Mouse (Mus musculus): ENCODE data around the gene 1700020D05Rik. TPM values are rescaled to one million over a fixed set of nuclear protein-coding genes. Genes with fewer than 3 reads are reported as not detected.

The 1700020D05Rik gene
- polyA plus RNA-seq, 1 experiment from 2014 or later: not detected

DNA sequence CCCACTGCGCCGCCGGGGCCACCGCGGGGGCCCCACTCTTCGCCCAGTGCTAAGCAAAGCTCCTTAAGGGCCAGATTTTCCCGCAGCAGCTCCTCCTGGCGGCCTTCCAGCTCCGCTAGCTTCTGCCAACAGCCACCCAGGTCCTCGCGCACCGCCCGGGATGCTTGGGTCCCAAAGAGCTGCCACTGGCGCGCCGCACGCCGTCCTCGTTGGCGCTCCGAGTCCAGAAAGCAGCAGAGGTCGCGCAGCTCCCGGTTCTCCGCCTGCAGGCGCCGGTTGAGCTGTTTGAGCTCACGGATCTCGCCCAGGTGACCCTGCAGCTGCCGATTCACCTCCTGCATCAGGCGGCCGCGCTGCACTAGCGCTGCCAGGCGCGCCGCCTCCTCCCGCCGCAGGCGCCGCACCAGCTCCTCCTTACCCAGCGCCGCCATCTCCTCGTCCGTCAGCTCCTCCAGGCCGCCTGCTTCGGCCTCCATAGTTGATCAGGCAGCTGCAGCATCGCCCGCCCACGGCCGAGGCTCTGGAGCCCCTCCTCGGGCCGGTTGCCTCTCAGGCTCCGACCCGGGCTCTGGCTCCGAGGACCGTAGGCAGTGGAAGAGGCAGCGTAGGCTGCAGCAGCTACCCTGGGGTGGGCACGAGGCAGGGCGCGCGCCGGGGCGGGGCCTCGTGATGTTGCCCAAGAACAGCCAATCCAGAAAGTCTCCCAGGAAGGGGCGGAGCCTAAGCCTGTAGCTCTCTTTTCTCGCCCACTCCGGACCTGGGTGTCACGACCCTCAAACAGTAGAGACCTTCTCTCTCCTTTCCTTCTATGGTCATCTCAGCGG, 46.5 kb downstream of the 1700020D05Rik start:
- H3K9me3 ChIP-seq (ENCODE audit: control insufficient read depth, low read length): no peaks in the 10 kb centered on the region
- no peaks in the 10 kb centered on the region for H3K27me3 ChIP-seq (ENCODE audit: control insufficient read depth, insufficient read depth, low read length)
- H3K9ac ChIP-seq (ENCODE audit: low read length): peak overlapping the region; percentile 91
- ATAC-seq (ENCODE audit: low FRiP score, low TSS enrichment) (peak; percentile 86), DNase-seq (ENCODE audit: low spot score) (peak; percentile 94)
- TF ChIP-seq EP300 (optimal IDR thresholded peaks at IDR 0.05) (no peak), CTCF (IDR thresholded peaks at IDR 0.05; ENCODE audit: low read depth) (peak; percentile 18; the same call in 1 of the 2 replicates)
- peak overlapping the region; percentile 91 for H3K4me2 ChIP-seq (replicated peaks; ENCODE audit: low read depth)
- H3K36me3 ChIP-seq (ENCODE audit: control insufficient read depth, insufficient read depth, low read length): peaks cover 5% of the 10 kb centered on the region
- H3K4me1 ChIP-seq (replicated peaks; ENCODE audit: control insufficient read depth, insufficient read depth): peaks cover 2% of the 10 kb centered on the region; the same call in 1 of the 2 replicates
- H3K4me3 ChIP-seq (ENCODE audit: low read depth, low read length): peak overlapping the region; percentile 82
- H3K27ac ChIP-seq (replicated peaks): peak overlapping the region; percentile 98
- under 1% methylated on average over 69 of the region's 70 CpGs for WGBS

DNA sequence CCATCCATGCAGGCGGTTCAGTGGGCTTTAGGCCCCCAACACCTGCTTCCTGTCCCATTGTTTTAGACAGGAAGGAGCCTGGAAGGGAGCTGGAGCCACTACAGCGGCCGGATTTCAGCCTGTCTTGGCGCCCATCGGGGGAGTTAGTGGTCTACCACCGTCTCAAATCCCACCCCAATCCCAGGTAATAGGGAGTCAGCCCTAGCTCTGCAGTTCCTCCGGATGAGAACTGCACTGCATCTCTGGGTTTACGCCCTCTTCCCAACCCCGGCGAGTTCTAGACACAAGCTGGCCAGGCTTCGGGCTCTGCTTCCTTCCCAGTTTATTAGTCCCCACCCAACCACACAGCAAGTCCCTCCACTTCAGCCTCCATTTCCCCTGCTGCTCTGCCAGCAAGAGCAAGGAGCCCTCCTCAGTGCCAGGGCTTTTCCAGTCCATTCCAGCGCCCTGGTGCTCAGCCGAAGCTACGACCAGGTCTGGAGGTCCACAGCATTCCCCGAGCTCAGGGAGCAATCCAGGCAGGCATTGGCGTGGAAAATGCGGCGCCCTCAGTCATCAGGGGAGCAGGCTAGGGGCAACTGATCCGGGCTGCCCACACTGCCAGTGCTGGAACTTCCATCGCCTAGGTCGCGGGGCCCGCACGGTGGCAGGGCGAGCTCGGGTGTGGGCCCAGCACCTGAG, 47.2 kb downstream of the 1700020D05Rik start:
- Histone ChIP-seq H3K9ac (ENCODE audit: low read length) (peak overlapping the region; percentile 91), H3K27ac (replicated peaks) (peak overlapping the region; percentile 98), H3K9me3 (ENCODE audit: control insufficient read depth, low read length) (no peaks in the 10 kb centered on the region), H3K4me3 (ENCODE audit: low read depth, low read length) (peak overlapping the region; percentile 82), H3K36me3 (ENCODE audit: control insufficient read depth, insufficient read depth, low read length) (peaks cover 5% of the 10 kb centered on the region), H3K27me3 (ENCODE audit: control insufficient read depth, insufficient read depth, low read length) (no peaks in the 10 kb centered on the region), H3K4me2 (replicated peaks; ENCODE audit: low read depth) (peak overlapping the region; percentile 91), H3K4me1 (replicated peaks; ENCODE audit: control insufficient read depth, insufficient read depth) (peaks cover 2% of the 10 kb centered on the region; the same call in 1 of the 2 replicates)
- DNase-seq (ENCODE audit: low spot score) (no peak), ATAC-seq (ENCODE audit: low FRiP score, low TSS enrichment) (peak; percentile 8)
- 4% methylated on average over 25 of the region's 26 CpGs for WGBS
- TF ChIP-seq EP300 (optimal IDR thresholded peaks at IDR 0.05) (no peak), CTCF (IDR thresholded peaks at IDR 0.05; ENCODE audit: low read depth) (no peak)

DNA sequence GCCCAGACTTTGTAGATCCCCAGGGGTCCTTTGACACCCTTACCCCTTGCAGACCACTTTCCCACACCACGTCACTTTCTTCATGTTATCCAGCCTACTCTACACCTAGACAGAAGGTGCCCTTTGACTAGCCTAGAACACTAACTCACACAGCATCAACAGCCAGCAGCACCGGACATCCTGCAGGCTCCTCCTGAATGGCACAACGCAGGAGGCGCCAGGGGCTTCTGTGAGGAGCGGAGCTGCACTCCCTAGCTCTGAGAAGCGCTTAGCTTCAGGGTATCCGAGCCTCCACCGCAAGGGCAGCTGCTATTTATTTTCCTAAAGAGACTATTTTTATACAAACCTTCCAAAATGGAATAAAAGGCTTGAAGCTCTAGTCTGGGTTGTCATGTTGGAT, 48.0 kb downstream of the 1700020D05Rik start:
- Histone ChIP-seq H3K9ac (ENCODE audit: low read length) (peak overlapping the region; percentile 91), H3K9me3 (ENCODE audit: control insufficient read depth, low read length) (no peaks in the 10 kb centered on the region), H3K27ac (replicated peaks) (no peak overlapping the region; the same call in 1 of the 2 replicates), H3K36me3 (ENCODE audit: control insufficient read depth, insufficient read depth, low read length) (peaks cover 5% of the 10 kb centered on the region), H3K4me1 (replicated peaks; ENCODE audit: control insufficient read depth, insufficient read depth) (peaks cover 2% of the 10 kb centered on the region; the same call in 1 of the 2 replicates), H3K4me3 (ENCODE audit: low read depth, low read length) (peak overlapping the region; percentile 82), H3K4me2 (replicated peaks; ENCODE audit: low read depth) (peak overlapping the region; percentile 91), H3K27me3 (ENCODE audit: control insufficient read depth, insufficient read depth, low read length) (no peaks in the 10 kb centered on the region)
- TF ChIP-seq CTCF (IDR thresholded peaks at IDR 0.05; ENCODE audit: low read depth): no peak
- TF ChIP-seq EP300 (optimal IDR thresholded peaks at IDR 0.05): no peak
- DNase-seq (ENCODE audit: low spot score) (no peak), ATAC-seq (ENCODE audit: low FRiP score, low TSS enrichment) (no peak)
- 47% methylated on average over 8 of the region's 8 CpGs for WGBS

DNA sequence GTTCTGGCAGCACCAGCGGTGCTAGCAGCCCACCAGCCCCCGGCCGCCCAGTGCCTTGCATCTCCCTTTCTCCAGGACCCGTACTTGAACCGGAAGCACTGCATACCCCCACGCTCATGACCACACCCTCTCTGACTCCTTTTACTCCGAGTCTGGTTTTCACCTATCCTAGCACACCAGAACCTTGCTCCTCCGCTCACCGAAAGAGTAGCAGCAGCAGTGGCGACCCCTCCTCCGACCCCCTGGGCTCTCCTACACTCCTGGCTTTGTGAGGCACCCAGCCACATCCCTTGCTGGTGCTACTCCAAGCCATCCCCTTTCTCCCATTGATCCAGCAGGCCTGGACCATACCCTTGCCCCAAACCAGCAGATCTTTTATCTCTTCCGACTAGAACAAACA, 48.5 kb downstream of the 1700020D05Rik start:
- peak overlapping the region; percentile 91; the same call in 1 of the 2 replicates for H3K9ac ChIP-seq (ENCODE audit: low read length)
- peaks cover 5% of the 10 kb centered on the region for H3K36me3 ChIP-seq (ENCODE audit: control insufficient read depth, insufficient read depth, low read length)
- no peak for TF ChIP-seq CTCF (IDR thresholded peaks at IDR 0.05; ENCODE audit: low read depth)
- TF ChIP-seq EP300 (optimal IDR thresholded peaks at IDR 0.05): no peak
- no peak for ATAC-seq (ENCODE audit: low FRiP score, low TSS enrichment)
- WGBS: 72% methylated on average over 12 of the region's 12 CpGs
- H3K27me3 ChIP-seq (ENCODE audit: control insufficient read depth, insufficient read depth, low read length): no peaks in the 10 kb centered on the region
- H3K4me2 ChIP-seq (replicated peaks; ENCODE audit: low read depth): peak overlapping the region; percentile 91
- no peaks in the 10 kb centered on the region for H3K9me3 ChIP-seq (ENCODE audit: control insufficient read depth, low read length)
- H3K4me3 ChIP-seq (ENCODE audit: low read depth, low read length): peak overlapping the region; percentile 82
- H3K4me1 ChIP-seq (replicated peaks; ENCODE audit: control insufficient read depth, insufficient read depth): peaks cover 2% of the 10 kb centered on the region; the same call in 1 of the 2 replicates
- no peak overlapping the region for H3K27ac ChIP-seq (replicated peaks)
- no peak for DNase-seq (ENCODE audit: low spot score)

Other genes with a start within 250 kb of the 1700020D05Rik start
- 4.6 and 6.7 TPM in 2 replicates for gene Pacs1, start 230.7 kb downstream of the 1700020D05Rik start, polyA plus RNA-seq (2015; fragmentation: Nextera tagmentation; extraction: Ambion mirVana)
- gene Sf3b2, start 208.3 kb downstream of the 1700020D05Rik start, polyA plus RNA-seq (2015; fragmentation: Nextera tagmentation; extraction: Ambion mirVana): 134 and 148 TPM in 2 replicates
- 0.51 and 0.53 TPM in 2 replicates for gene Gal3st3, start 205.5 kb downstream of the 1700020D05Rik start, polyA plus RNA-seq (2015; fragmentation: Nextera tagmentation; extraction: Ambion mirVana)
- not detected in 2 replicates for gene Catsper1, start 168.0 kb downstream of the 1700020D05Rik start, polyA plus RNA-seq (2015; fragmentation: Nextera tagmentation; extraction: Ambion mirVana)
- 281 and 316 TPM in 2 replicates for gene Cst6, start 154.2 kb downstream of the 1700020D05Rik start, polyA plus RNA-seq (2015; fragmentation: Nextera tagmentation; extraction: Ambion mirVana)
- gene Eif1ad, start 137.0 kb downstream of the 1700020D05Rik start, polyA plus RNA-seq (2015; fragmentation: Nextera tagmentation; extraction: Ambion mirVana): 47.5 and 49.1 TPM in 2 replicates
- gene Banf1, start 136.6 kb downstream of the 1700020D05Rik start, polyA plus RNA-seq (2015; fragmentation: Nextera tagmentation; extraction: Ambion mirVana): 279 and 293 TPM in 2 replicates
- 30.9 and 34.1 TPM in 2 replicates for gene Sart1, start 115.1 kb downstream of the 1700020D05Rik start, polyA plus RNA-seq (2015; fragmentation: Nextera tagmentation; extraction: Ambion mirVana)
- 0.44 TPM in 1 of 2 replicates, not detected in the other for gene Tsga10ip, start 101.3 kb downstream of the 1700020D05Rik start, polyA plus RNA-seq (2015; fragmentation: Nextera tagmentation; extraction: Ambion mirVana)
- gene Drap1, start 78.8 kb downstream of the 1700020D05Rik start, polyA plus RNA-seq (2015; fragmentation: Nextera tagmentation; extraction: Ambion mirVana): 196 and 203 TPM in 2 replicates
- gene AI837181, start 78.6 kb downstream of the 1700020D05Rik start, polyA plus RNA-seq (2015; fragmentation: Nextera tagmentation; extraction: Ambion mirVana): 36.5 and 38.6 TPM in 2 replicates
- gene Fosl1, start 56.2 kb downstream of the 1700020D05Rik start, polyA plus RNA-seq (2015; fragmentation: Nextera tagmentation; extraction: Ambion mirVana): 0.16 and 0.33 TPM in 2 replicates
- gene Ccdc85b, start 45.9 kb downstream of the 1700020D05Rik start, polyA plus RNA-seq (2015; fragmentation: Nextera tagmentation; extraction: Ambion mirVana): 11.6 and 12.5 TPM in 2 replicates
- gene Fibp, start 43.2 kb downstream of the 1700020D05Rik start, polyA plus RNA-seq (2015; fragmentation: Nextera tagmentation; extraction: Ambion mirVana): 103 and 111 TPM in 2 replicates
- gene Ctsw, start 35.3 kb downstream of the 1700020D05Rik start, polyA plus RNA-seq (2015; fragmentation: Nextera tagmentation; extraction: Ambion mirVana): 0.29 and 0.50 TPM in 2 replicates
- 59.7 and 67.0 TPM in 2 replicates for gene Efemp2, start 29.8 kb downstream of the 1700020D05Rik start, polyA plus RNA-seq (2015; fragmentation: Nextera tagmentation; extraction: Ambion mirVana)
- 18.4 and 18.5 TPM in 2 replicates for gene Mus81, start 15.4 kb downstream of the 1700020D05Rik start, polyA plus RNA-seq (2015; fragmentation: Nextera tagmentation; extraction: Ambion mirVana)
- 1,281 and 1,389 TPM in 2 replicates for gene Cfl1, start 13.3 kb downstream of the 1700020D05Rik start, polyA plus RNA-seq (2015; fragmentation: Nextera tagmentation; extraction: Ambion mirVana)
- 2.8 and 3.8 TPM in 2 replicates for gene Snx32, start 6.8 kb upstream of the 1700020D05Rik start, polyA plus RNA-seq (2015; fragmentation: Nextera tagmentation; extraction: Ambion mirVana)
- 26.6 and 28.2 TPM in 2 replicates for gene Ovol1, start 56.9 kb upstream of the 1700020D05Rik start, polyA plus RNA-seq (2015; fragmentation: Nextera tagmentation; extraction: Ambion mirVana)
- 4.7 and 5.7 TPM in 2 replicates for gene Ap5b1, start 64.2 kb upstream of the 1700020D05Rik start, polyA plus RNA-seq (2015; fragmentation: Nextera tagmentation; extraction: Ambion mirVana)
- gene Rnaseh2c, start 98.1 kb upstream of the 1700020D05Rik start, polyA plus RNA-seq (2015; fragmentation: Nextera tagmentation; extraction: Ambion mirVana): 57.3 and 64.7 TPM in 2 replicates
- 31.8 and 37.9 TPM in 2 replicates for gene Kat5, start 106.5 kb upstream of the 1700020D05Rik start, polyA plus RNA-seq (2015; fragmentation: Nextera tagmentation; extraction: Ambion mirVana)
- gene Rela, start 133.7 kb upstream of the 1700020D05Rik start, polyA plus RNA-seq (2015; fragmentation: Nextera tagmentation; extraction: Ambion mirVana): 28.7 and 35.2 TPM in 2 replicates
- 8.0 and 11.5 TPM in 2 replicates for gene Sipa1, start 159.9 kb upstream of the 1700020D05Rik start, polyA plus RNA-seq (2015; fragmentation: Nextera tagmentation; extraction: Ambion mirVana)
- 14.0 and 16.5 TPM in 2 replicates for gene Map3k11, start 185.0 kb upstream of the 1700020D05Rik start, polyA plus RNA-seq (2015; fragmentation: Nextera tagmentation; extraction: Ambion mirVana)
- gene Pcnx3, start 185.1 kb upstream of the 1700020D05Rik start, polyA plus RNA-seq (2015; fragmentation: Nextera tagmentation; extraction: Ambion mirVana): 6.5 and 7.9 TPM in 2 replicates
- gene Kcnk7, start 200.6 kb upstream of the 1700020D05Rik start, polyA plus RNA-seq (2015; fragmentation: Nextera tagmentation; extraction: Ambion mirVana): 8.4 and 9.5 TPM in 2 replicates
- gene Ehbp1l1, start 222.5 kb upstream of the 1700020D05Rik start, polyA plus RNA-seq (2015; fragmentation: Nextera tagmentation; extraction: Ambion mirVana): 28.0 and 29.5 TPM in 2 replicates
- gene Fam89b, start 225.9 kb upstream of the 1700020D05Rik start, polyA plus RNA-seq (2015; fragmentation: Nextera tagmentation; extraction: Ambion mirVana): 51.9 and 52.1 TPM in 2 replicates
- 15.7 and 26.9 TPM in 2 replicates for gene Ltbp3, start 237.1 kb upstream of the 1700020D05Rik start, polyA plus RNA-seq (2015; fragmentation: Nextera tagmentation; extraction: Ambion mirVana)